Mouse (Mus musculus) CH12.LX (cell line): ENCODE results near the gene Mpzl1. TPM values are rescaled to one million over a fixed set of nuclear protein-coding genes. Genes with fewer than 3 reads are reported as not detected.

Experiments used
- DNase-seq: peaks from one replicate; pipeline ENCODE4 v3.0.0-alpha.2; 2013; ENCODE audit errors: extremely low read depth
- H3K27ac ChIP-seq: 2 replicates; pipeline ENCODE4 v1.5.1; 2012; ENCODE audit warnings: low read depth, mild to moderate bottlenecking, control low read depth, moderate library complexity; ENCODE audit not compliant: insufficient read depth
- H3K27me3 ChIP-seq: replicated peaks from 2 replicates; pipeline ENCODE3; 2012; ENCODE audit warnings: inconsistent platforms
- H3K36me3 ChIP-seq, 2 experiments: replicated peaks in 1 of 2; 2 replicates each; pipeline versions ENCODE3 to v1.6.1; 2012; ENCODE audit warnings: inconsistent platforms in 1 of 2, low read length in 1 of 2, mild to moderate bottlenecking in 1 of 2, mixed read lengths in 1 of 2, moderate library complexity in 1 of 2; ENCODE audit not compliant: control insufficient read depth in 1 of 2, insufficient read depth in 1 of 2
- H3K4me1 ChIP-seq, 2 experiments: 2 replicates each; pipeline ENCODE4 v1.6.1; 2012; ENCODE audit warnings: inconsistent platforms in 1 of 2, moderate library complexity in 1 of 2; ENCODE audit not compliant: insufficient read depth in 2 of 2, control insufficient read depth in 1 of 2
- H3K4me2 ChIP-seq: 2 replicates; pipeline ENCODE4 v1.6.1; 2012; ENCODE audit warnings: low read depth, mild to moderate bottlenecking, control low read depth; ENCODE audit not compliant: poor library complexity, insufficient read depth, severe bottlenecking
- H3K4me3 ChIP-seq, 3 experiments: fragments of 150-350 bp in 1 of 3; sonication (generic) in 1 of 3; replicated peaks in 1 of 3; 2 replicates each; pipeline versions ENCODE3 to v1.5.1; 2011 to 2012; ENCODE audit warnings: low read depth in 2 of 3, low read length in 2 of 3, mild to moderate bottlenecking in 2 of 3, moderate library complexity in 2 of 3, control low read depth in 1 of 3, improper control_type of control experiment in 1 of 3, inconsistent platforms in 1 of 3, mixed read lengths in 1 of 3; ENCODE audit not compliant: poor library complexity in 1 of 3
- H3K79me2 ChIP-seq: replicated peaks from 2 replicates; pipeline ENCODE4 v1.6.1; 2012; ENCODE audit warnings: mild to moderate bottlenecking, moderate library complexity; ENCODE audit not compliant: control insufficient read depth, poor library complexity, insufficient read depth, severe bottlenecking; ENCODE audit errors: extremely low read depth
- H3K9ac ChIP-seq: 2 replicates; pipeline ENCODE4 v1.6.1; 2012; ENCODE audit warnings: low read depth, mild to moderate bottlenecking, control low read depth, moderate library complexity; ENCODE audit not compliant: insufficient read depth
- H3K9me3 ChIP-seq: replicated peaks from 2 replicates; pipeline ENCODE3; 2012; ENCODE audit warnings: low read length, inconsistent platforms, mixed read lengths
- CTCF ChIP-seq, 2 experiments: IDR thresholded peaks in 1 of 2; conservative IDR thresholded peaks in 1 of 2; 2 replicates each; pipeline ENCODE4 v1.5.1; 2011 to 2012; ENCODE audit warnings: low read depth in 2 of 2, low read length in 2 of 2, improper control_type of control experiment in 1 of 2, inconsistent platforms in 1 of 2, mild to moderate bottlenecking in 1 of 2, moderate library complexity in 1 of 2
- E2F4 ChIP-seq: IDR thresholded peaks from 2 replicates; pipeline ENCODE4 v1.6.1; 2011; ENCODE audit warnings: low read depth, low read length, improper control_type of control experiment; ENCODE audit not compliant: insufficient replicate concordance
- EP300 ChIP-seq: IDR thresholded peaks from 2 replicates; pipeline ENCODE4 v1.6.1; 2011; ENCODE audit warnings: low read length, improper control_type of control experiment
- IRF4 ChIP-seq: IDR thresholded peaks from 2 replicates; pipeline ENCODE4 v1.6.1; 2014; ENCODE audit warnings: low read depth, mild to moderate bottlenecking, inconsistent platforms, low read length, improper control_type of control experiment
- JUN ChIP-seq: IDR thresholded peaks from 2 replicates; pipeline ENCODE4 v1.6.1; 2011; ENCODE audit warnings: low read depth, mild to moderate bottlenecking, low read length, improper control_type of control experiment, moderate library complexity; ENCODE audit not compliant: insufficient read depth
- MAFK ChIP-seq: IDR thresholded peaks from 2 replicates; pipeline ENCODE4 v1.6.1; 2011; ENCODE audit warnings: low read length, improper control_type of control experiment; ENCODE audit not compliant: insufficient replicate concordance
- MAZ ChIP-seq: IDR thresholded peaks from 2 replicates; pipeline ENCODE4 v1.6.1; 2012; ENCODE audit warnings: low read depth, mild to moderate bottlenecking, inconsistent platforms, low read length, improper control_type of control experiment, moderate library complexity
- MYC ChIP-seq: IDR thresholded peaks from 2 replicates; pipeline ENCODE4 v1.6.1; 2011; ENCODE audit warnings: low read depth, mild to moderate bottlenecking, improper control_type of control experiment, low read length
- NELFE ChIP-seq: IDR thresholded peaks from 2 replicates; pipeline ENCODE4 v1.6.1; 2011; ENCODE audit warnings: low read depth, low read length, improper control_type of control experiment
- NRF1 ChIP-seq: IDR thresholded peaks from 2 replicates; pipeline ENCODE4 v1.6.1; 2014; ENCODE audit warnings: low read depth, mild to moderate bottlenecking, inconsistent platforms, low read length, improper control_type of control experiment, moderate library complexity
- PAX5 ChIP-seq: IDR thresholded peaks from 2 replicates; pipeline ENCODE4 v1.6.1; 2012; ENCODE audit warnings: low read length, inconsistent platforms, mixed read lengths
- RAD21 ChIP-seq: IDR thresholded peaks from 2 replicates; pipeline ENCODE4 v1.6.1; 2011; ENCODE audit warnings: low read depth, mild to moderate bottlenecking, low read length, improper control_type of control experiment, moderate library complexity
- SMC3 ChIP-seq: IDR thresholded peaks from 2 replicates; pipeline ENCODE4 v1.6.1; 2011; ENCODE audit warnings: low read depth, low read length, improper control_type of control experiment
- ZC3H11A ChIP-seq: IDR thresholded peaks from 2 replicates; pipeline ENCODE4 v1.6.1; 2012; ENCODE audit warnings: low read depth, mild to moderate bottlenecking, inconsistent platforms, low read length, improper control_type of control experiment
- dilution Hi-C: fragments of 300-500 bp; cut with MboI; formaldehyde crosslinking; loops from 2 replicates; pipeline ENCODE4 v1.14.3; 2020; ENCODE audit warnings: low sequenced_read_pairs; ENCODE audit not compliant: extremely low pct_unique_long_range_greater_than_20kb, extremely low pct_ligation_motif_present
- in situ Hi-C: fragments of 300-500 bp; cut with MboI; formaldehyde crosslinking; loops from 3 replicates; pipeline ENCODE4 v1.14.3; 2019; ENCODE audit warnings: low sequenced_read_pairs, low pct_ligation_motif_present, low pct_unique_long_range_greater_than_20kb, mixed read lengths
- polyA plus RNA-seq: library from polyadenylated mRNA; unstranded; fragments of >175 nt; gene quantifications from 2 replicates; pipeline ENCODE4 v1.2.1, GENCODE M21; 2012; ENCODE audit warnings: low read depth; ENCODE audit not compliant: insufficient read length
- total RNA-seq, 2 experiments: library from RNA; depleted of rRNA; stranded (reverse); fragments of 300-350 nt in 1 of 2; fragments of >200 nt in 1 of 2; gene quantifications; 2 replicates each; pipeline ENCODE4 v1.2.3; 2012 to 2014

Mpzl1 gene
- total and polyA plus RNA-seq, 3 experiments, result 2.8 to 6.7 (median 6.5) TPM

DNA sequence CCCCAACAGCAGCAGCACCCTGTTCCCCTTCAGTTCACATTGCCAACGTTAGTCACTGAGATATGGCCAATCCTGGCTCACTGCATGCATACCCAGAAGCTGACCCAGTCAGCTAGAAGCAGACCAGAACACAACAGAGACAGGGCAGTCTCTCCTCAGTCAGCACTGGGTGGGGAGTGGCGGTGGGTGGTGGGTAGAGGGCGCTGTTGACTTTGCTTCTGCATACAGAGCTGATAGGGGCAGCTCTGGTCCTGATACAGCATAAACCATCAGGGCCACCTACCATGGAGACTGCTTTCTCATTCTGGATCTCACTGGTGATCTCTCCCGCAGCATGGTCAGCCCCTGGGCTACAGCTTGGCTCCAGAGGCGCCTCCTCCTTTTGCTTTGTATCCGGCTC, 20.7 kb upstream of the Mpzl1 start:
- H3K27ac ChIP-seq, result no peak overlapping the region
- no peak overlapping the region for H3K4me3 ChIP-seq
- H3K9me3 ChIP-seq, result peaks cover 6% of the 10 kb centered on the region
- H3K79me2 ChIP-seq, result no peaks in the 10 kb centered on the region
- H3K36me3 ChIP-seq, result peaks cover 45 to 90% of the 10 kb centered on the region in 2 experiments
- H3K27me3 ChIP-seq, result no peaks in the 10 kb centered on the region
- H3K4me2 ChIP-seq, result no peak overlapping the region
- in situ Hi-C loops, result loop anchor here (25.0 kb wide), 1 partner anchor 507 kb away; no protein-coding TSS in a partner anchor
- TF ChIP-seq JUN, result no peak
- peak; percentile 31 for TF ChIP-seq SMC3
- peak; percentile 24 for TF ChIP-seq RAD21
- no peak for TF ChIP-seq MYC
- TF ChIP-seq NELFE, result no peak
- TF ChIP-seq CTCF (conservative IDR thresholded peaks at IDR 0.05 in 1 of 2, IDR thresholded peaks at IDR 0.05 in 1 of 2; ENCODE audit: low read depth in 2 of 2, low read length in 2 of 2), result peak in 1 of 2 experiments; percentile 52; a peak in 2 of 4 replicates
- no peak for TF ChIP-seq PAX5
- DNase-seq, result peak; percentile 31
- H3K4me1 ChIP-seq, result peaks cover 0 to 18% of the 10 kb centered on the region in 2 experiments; a peak in 2 of 4 replicates
- H3K9ac ChIP-seq, result no peak overlapping the region
- dilution Hi-C loops, result no loop called here

DNA sequence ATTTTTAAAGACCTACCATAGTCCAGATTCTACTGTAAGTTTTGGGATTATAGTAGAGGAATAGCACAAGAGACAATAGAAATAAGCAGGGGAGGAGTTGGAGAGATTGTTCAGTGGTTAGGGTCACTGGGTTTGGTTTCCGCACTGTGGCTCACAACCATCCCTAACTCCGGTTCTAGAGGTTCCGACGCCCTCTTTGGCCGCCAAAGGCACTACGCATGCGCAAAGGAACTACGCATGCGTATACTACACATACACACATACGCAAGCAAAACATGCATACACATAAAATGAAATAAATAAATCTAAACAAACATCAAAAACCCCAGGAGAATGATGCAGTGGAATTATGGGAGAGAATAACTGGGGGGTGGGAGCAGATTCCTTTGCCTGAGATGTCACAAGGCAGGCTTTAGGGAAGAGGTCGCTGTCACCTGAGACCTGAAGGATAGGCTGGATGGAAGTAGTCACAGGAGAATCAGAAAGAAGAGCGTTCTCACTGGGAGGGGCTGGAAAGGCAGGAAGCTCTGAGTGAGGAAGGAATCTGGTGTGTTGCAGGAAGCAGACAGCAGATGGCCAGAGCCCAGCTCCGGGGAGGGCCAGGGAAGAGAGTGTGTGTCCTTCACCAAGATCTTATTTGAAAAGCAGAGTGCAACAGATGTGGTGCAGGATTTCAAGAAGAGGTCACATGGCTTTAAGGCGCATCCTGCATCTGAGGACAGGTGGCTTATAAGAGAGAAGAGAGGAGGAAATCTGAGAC, 19.0 kb upstream of the Mpzl1 start:
- Histone ChIP-seq H3K9me3 (peaks cover 6% of the 10 kb centered on the region), H3K4me1 (peaks cover 0 to 18% of the 10 kb centered on the region in 2 experiments; a peak in 2 of 4 replicates), H3K27ac (no peak overlapping the region), H3K4me3 (no peak overlapping the region), H3K27me3 (no peaks in the 10 kb centered on the region), H3K4me2 (no peak overlapping the region), H3K79me2 (no peaks in the 10 kb centered on the region)
- no peak for TF ChIP-seq NRF1
- TF ChIP-seq EP300, result no peak
- no peak for TF ChIP-seq IRF4
- no peak for TF ChIP-seq ZC3H11A
- no peak for TF ChIP-seq E2F4
- TF ChIP-seq MAZ, result no peak
- TF ChIP-seq MAFK, result no peak
- TF ChIP-seq MYC, result no peak
- TF ChIP-seq, all 38 proteins: peak for 0
- in situ Hi-C loops, result loop anchor here (25.0 kb wide), 1 partner anchor 509 kb away; no protein-coding TSS in a partner anchor
- dilution Hi-C loops, result no loop called here
- H3K36me3 ChIP-seq, result peaks cover 46 to 89% of the 10 kb centered on the region in 2 experiments
- no peak for DNase-seq
- H3K9ac ChIP-seq, result no peak overlapping the region
